In the genomic region with DNA sequence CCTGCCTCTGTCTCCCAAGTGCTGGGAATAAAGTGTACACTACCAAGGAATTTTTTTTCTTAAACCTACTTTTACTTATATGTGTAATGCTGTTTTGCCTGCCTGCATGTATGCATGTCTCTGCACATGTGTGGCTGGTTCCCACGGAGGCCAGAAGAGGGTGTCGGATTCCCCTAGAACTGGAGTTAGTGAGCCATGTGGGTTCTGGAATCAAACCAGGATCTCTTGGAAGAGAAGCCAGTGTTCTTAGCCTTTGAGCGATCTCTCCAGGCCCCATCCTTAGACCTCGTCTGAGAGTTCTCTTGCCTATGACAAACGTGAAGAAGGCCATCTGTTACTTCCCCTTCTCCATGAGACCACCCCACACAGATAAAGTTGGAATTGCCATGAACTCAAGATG, we compare ENCODE assay signal across 13 mouse cellular contexts. TPM values are rescaled to one million over a fixed set of nuclear protein-coding genes. Genes with fewer than 3 reads are reported as not detected.
"Had no signal": no experiment of that assay in that cellular context is flagged by ENCODE, and none has a peak within 500 bp of the region (broad histone marks: within the 10 kb centered on the region; RNA-seq: fewer than 3 reads in every experiment).

No protein-coding gene starts in this region.

- H3K4me1 ChIP-seq: liver, embryonic 15.5 days; midbrain, embryonic 13.5 days had no signal

- ATAC-seq: hindbrain, postnatal 0 days; midbrain, embryonic 13.5 days had no signal

- H3K4me2 ChIP-seq: limb, embryonic 12.5 days; liver, embryonic 11.5 days; liver, embryonic 15.5 days; midbrain, embryonic 13.5 days had no signal

- H3K27me3 ChIP-seq: limb, embryonic 12.5 days; liver, embryonic 15.5 days; midbrain, embryonic 13.5 days had no signal

- H3K4me3 ChIP-seq: limb, embryonic 12.5 days; liver, embryonic 15.5 days; midbrain, embryonic 13.5 days had no signal

- H3K36me3 ChIP-seq: limb, embryonic 12.5 days; liver, embryonic 15.5 days had no signal

- H3K9ac ChIP-seq: limb, embryonic 12.5 days; liver, embryonic 15.5 days; midbrain, embryonic 13.5 days had no signal

- H3K9me3 ChIP-seq: limb, embryonic 12.5 days; liver, embryonic 15.5 days; midbrain, embryonic 13.5 days had no signal

- H3K27ac ChIP-seq: hindbrain, postnatal 0 days; limb, embryonic 12.5 days; liver, embryonic 15.5 days; midbrain, embryonic 13.5 days had no signal

- DNase-seq: layer of hippocampus, adult 9-11 months; layer of hippocampus, postnatal 36 days; right cerebral cortex, postnatal 4 days; spleen, adult 18-20 months; thymus, adult 18-20 months; thymus, postnatal 14 days had no signal

RNA-seq across cellular contexts. Expression of a gene that starts 58.5 kb away (rescaled TPM):
- total RNA-seq: megakaryocyte progenitor cell, adult 5-6 weeks had no signal
- polyA plus RNA-seq: intestine, embryonic 14.5 days; limb, embryonic 12.5 days; liver, embryonic 11.5 days; liver, embryonic 15.5 days had no signal
